Mouse (Mus musculus): ENCODE data around the gene Gm10310.

GRCm38 (mm10) chr10:129949000-129949399, 35.9 kb downstream of the Gm10310 start, which contains the start of gene Olfr818:
- TF ChIP-seq CTCF (IDR thresholded peaks at IDR 0.05; ENCODE audit: extremely low read depth, insufficient read length, insufficient replicate concordance, low read depth, low read length) (no peak), POLR2A (IDR thresholded peaks at IDR 0.05; ENCODE audit: low read depth, low read length) (no peak)
